Mouse (Mus musculus): ENCODE measurements at regions not wholly inside any gene's neighbourhood (a gene's known extent, or its start where the extent isn't known, plus 50 kb on each side); places are given as distances from the start of the nearest gene placed in this dataset.

- DNase-seq (ENCODE audit: low spot score in 2 of 2): no peak
Observed at GRCm38 (mm10) chr13:72691783-72692729, 63.4 kb downstream of the Irx2 start.

GRCm38 (mm10) chr13:72707469-72707868 is 78.8 kb downstream of the Irx2 start:
- no peak for DNase-seq (ENCODE audit: low spot score in 2 of 2)

- DNase-seq (ENCODE audit: low spot score in 2 of 2): no peak
Observed at GRCm38 (mm10) chr13:72708728-72709127, 80.1 kb downstream of the Irx2 start.

- DNase-seq (ENCODE audit: low spot score in 2 of 2): no peak
Observed at GRCm38 (mm10) chr13:72710051-72710450, 81.4 kb downstream of the Irx2 start.

GRCm38 (mm10) chr13:72711136-72711535 is 82.5 kb downstream of the Irx2 start:
- DNase-seq (ENCODE audit: low spot score in 2 of 2): no peak

GRCm38 (mm10) chr13:72711842-72712330 is 83.3 kb downstream of the Irx2 start:
- DNase-seq (ENCODE audit: low spot score in 2 of 2): no peak

- DNase-seq (ENCODE audit: low spot score in 2 of 2): no peak
Observed at GRCm38 (mm10) chr13:72714793-72715192, 86.2 kb downstream of the Irx2 start.

GRCm38 (mm10) chr13:72715959-72716680 is 87.5 kb downstream of the Irx2 start:
- no peak for DNase-seq (ENCODE audit: low spot score in 2 of 2)

GRCm38 (mm10) chr13:72727126-72727525 is 98.5 kb downstream of the Irx2 start:
- DNase-seq (ENCODE audit: low spot score in 2 of 2): no peak

- DNase-seq (ENCODE audit: low spot score in 2 of 2): no peak
Observed at GRCm38 (mm10) chr13:72735916-72736315, 107.3 kb downstream of the Irx2 start.

- DNase-seq (ENCODE audit: low spot score in 2 of 2): no peak
Observed at GRCm38 (mm10) chr13:72736992-72737391, 108.4 kb downstream of the Irx2 start.

- DNase-seq (ENCODE audit: low spot score in 2 of 2): no peak
Observed at GRCm38 (mm10) chr13:72747187-72747586, 118.6 kb downstream of the Irx2 start.

GRCm38 (mm10) chr13:72755036-72755435 is 126.4 kb downstream of the Irx2 start:
- DNase-seq (ENCODE audit: low spot score in 2 of 2): no peak

- DNase-seq (ENCODE audit: low spot score in 2 of 2): no peak
Observed at GRCm38 (mm10) chr13:72762481-72762880, 133.9 kb downstream of the Irx2 start.

GRCm38 (mm10) chr13:72763337-72763736 is 134.7 kb downstream of the Irx2 start:
- no peak for DNase-seq (ENCODE audit: low spot score in 2 of 2)

- DNase-seq (ENCODE audit: low spot score in 2 of 2): no peak
Observed at GRCm38 (mm10) chr13:72767306-72767705, 138.7 kb downstream of the Irx2 start.

GRCm38 (mm10) chr13:72769007-72769595 is 140.5 kb downstream of the Irx2 start:
- no peak for DNase-seq (ENCODE audit: low spot score in 2 of 2)

- DNase-seq (ENCODE audit: low spot score in 2 of 2): no peak
Observed at GRCm38 (mm10) chr13:72783026-72783726, 154.6 kb downstream of the Irx2 start.

- DNase-seq (ENCODE audit: low spot score in 2 of 2): no peak
Observed at GRCm38 (mm10) chr13:72783727-72784070, 155.1 kb downstream of the Irx2 start.

GRCm38 (mm10) chr13:72792695-72793094 is 164.1 kb downstream of the Irx2 start:
- no peak for DNase-seq (ENCODE audit: low spot score in 2 of 2)

- DNase-seq (ENCODE audit: low spot score in 2 of 2): no peak
Observed at GRCm38 (mm10) chr13:72800021-72800420, 171.4 kb downstream of the Irx2 start.

GRCm38 (mm10) chr13:72800546-72800945 is 171.9 kb downstream of the Irx2 start:
- DNase-seq (ENCODE audit: low spot score in 2 of 2): no peak

All from natural killer cell, adult 2 months (primary cell).